Mouse (Mus musculus) small intestine, adult 2 months (tissue): ENCODE data around the gene Zfp335. TPM values are rescaled to one million over a fixed set of nuclear protein-coding genes. Genes with fewer than 3 reads are reported as not detected.

ENCODE experiments used
- H3K27ac ChIP-seq: fragments of 200-500 bp; 2 replicates; pipeline ENCODE4 v1.5.1; 2012; ENCODE audit warnings: low read depth, low read length, control low read depth, inconsistent platforms; ENCODE audit not compliant: insufficient read depth
- H3K27me3 ChIP-seq: fragments of 200-500 bp; 2 replicates; pipeline ENCODE4 v1.6.1; 2012; ENCODE audit warnings: mild to moderate bottlenecking, moderate library complexity, low read length, inconsistent platforms; ENCODE audit not compliant: control insufficient read depth, insufficient read depth
- H3K36me3 ChIP-seq: fragments of 200-500 bp; 2 replicates; pipeline ENCODE4 v1.6.1; 2012; ENCODE audit warnings: mild to moderate bottlenecking, low read length, control low read depth, inconsistent platforms; ENCODE audit not compliant: control insufficient read depth, insufficient read depth
- H3K4me1 ChIP-seq: fragments of 200-500 bp; 2 replicates; pipeline ENCODE4 v1.6.1; 2012; ENCODE audit warnings: low read length, inconsistent platforms, mixed read lengths; ENCODE audit not compliant: control insufficient read depth, insufficient read depth, insufficient read length
- H3K4me3 ChIP-seq: fragments of 200-500 bp; 2 replicates; pipeline ENCODE4 v1.5.1; 2012; ENCODE audit warnings: low read depth, mild to moderate bottlenecking, control low read depth, inconsistent platforms, low read length, moderate library complexity
- CTCF ChIP-seq: fragments of 200-500 bp; IDR thresholded peaks from 2 replicates; pipeline ENCODE4 v1.5.1; 2012; ENCODE audit warnings: low read depth, mild to moderate bottlenecking, control low read depth, inconsistent platforms, low read length, moderate library complexity, mixed read lengths; ENCODE audit not compliant: insufficient replicate concordance, insufficient read length; ENCODE audit errors: extremely low read depth
- POLR2A ChIP-seq: fragments of 200-500 bp; IDR thresholded peaks from 2 replicates; pipeline ENCODE4 v1.6.1; 2012; ENCODE audit warnings: low read depth, mild to moderate bottlenecking, control low read depth, inconsistent platforms, low read length, moderate library complexity
- WGBS: fragments of 180-500 bp; shearing (Covaris S2); methylation state at CpG from one replicate; pipeline ENCODE4 v1.1.7; 2018; 5-methylcytosine and 5-hydroxymethylcytosine counted together
- polyA plus RNA-seq: library from polyadenylated mRNA; depleted of rRNA; stranded (reverse); fragments of >200 nt; gene quantifications from 2 replicates; pipeline ENCODE4 v1.2.3, GENCODE M21; 2012

Zfp335 gene
- polyA plus RNA-seq, 1 experiment: 34.1 TPM

- 38% methylated on average over 11 of the region's 11 CpGs for WGBS
- TF ChIP-seq POLR2A (no peak), CTCF (peak; percentile 83)
- Histone ChIP-seq H3K36me3 (no peaks in the 10 kb centered on the region), H3K4me1 (no peaks in the 10 kb centered on the region), H3K4me3 (no peak overlapping the region), H3K27me3 (no peaks in the 10 kb centered on the region), H3K27ac (no peak overlapping the region)
Measured at GRCm38 (mm10) chr2:164924100-164924857, 12.7 kb upstream of the Zfp335 start.

GRCm38 (mm10) chr2:164923291-164923690 lies 11.7 kb upstream of the Zfp335 start:
- Histone ChIP-seq H3K36me3 (no peaks in the 10 kb centered on the region), H3K4me3 (no peak overlapping the region), H3K27me3 (no peaks in the 10 kb centered on the region), H3K27ac (no peak overlapping the region), H3K4me1 (no peaks in the 10 kb centered on the region)
- 81% methylated on average over 4 of the region's 4 CpGs for WGBS
- TF ChIP-seq CTCF (no peak), POLR2A (no peak)

GRCm38 (mm10) chr2:164921984-164922383 lies 10.4 kb upstream of the Zfp335 start:
- Histone ChIP-seq H3K4me3 (no peak overlapping the region), H3K4me1 (no peaks in the 10 kb centered on the region; the same call in 1 of the 2 replicates)
- 68% methylated on average over 7 of the region's 7 CpGs for WGBS

GRCm38 (mm10) chr2:164918325-164918724 lies 6.8 kb upstream of the Zfp335 start:
- Histone ChIP-seq H3K4me3 (no peak overlapping the region), H3K4me1 (peaks cover 4% of the 10 kb centered on the region; the same call in 1 of the 2 replicates), H3K27ac (no peak overlapping the region), H3K27me3 (no peaks in the 10 kb centered on the region), H3K36me3 (no peaks in the 10 kb centered on the region)
- TF ChIP-seq CTCF (peak; percentile 39; the same call in 1 of the 2 replicates), POLR2A (no peak)
- WGBS: 80% methylated on average over 5 of the region's 5 CpGs

More at GRCm38 (mm10) chr2:164921984-164922383, 10.4 kb upstream of the Zfp335 start:
- Histone ChIP-seq H3K27ac (no peak overlapping the region), H3K36me3 (no peaks in the 10 kb centered on the region), H3K27me3 (no peaks in the 10 kb centered on the region)
- TF ChIP-seq CTCF (no peak), POLR2A (no peak)

- TF ChIP-seq CTCF (no peak), POLR2A (no peak)
- no peak overlapping the region for H3K27ac ChIP-seq
- no peaks in the 10 kb centered on the region for H3K36me3 ChIP-seq
- H3K4me1 ChIP-seq: peaks cover 8% of the 10 kb centered on the region; the same call in 1 of the 2 replicates
- WGBS: 45% methylated on average over 10 of the region's 10 CpGs
- no peaks in the 10 kb centered on the region for H3K27me3 ChIP-seq
- no peak overlapping the region for H3K4me3 ChIP-seq
Measured at GRCm38 (mm10) chr2:164917371-164917770, 5.8 kb upstream of the Zfp335 start.

GRCm38 (mm10) chr2:164916820-164917219 lies 5.3 kb upstream of the Zfp335 start:
- 71% methylated on average over 5 of the region's 5 CpGs for WGBS
- H3K36me3 ChIP-seq: no peaks in the 10 kb centered on the region
- no peaks in the 10 kb centered on the region for H3K27me3 ChIP-seq
- no peak overlapping the region for H3K4me3 ChIP-seq
- no peak overlapping the region for H3K27ac ChIP-seq
- no peak for TF ChIP-seq POLR2A
- TF ChIP-seq CTCF: no peak
- H3K4me1 ChIP-seq: peaks cover 11% of the 10 kb centered on the region; the same call in 1 of the 2 replicates

GRCm38 (mm10) chr2:164913428-164913786 lies 1.9 kb upstream of the Zfp335 start:
- Histone ChIP-seq H3K4me3 (no peak overlapping the region), H3K27me3 (no peaks in the 10 kb centered on the region), H3K4me1 (peaks cover 11% of the 10 kb centered on the region; the same call in 1 of the 2 replicates), H3K27ac (peak overlapping the region; percentile 67), H3K36me3 (peaks cover 10% of the 10 kb centered on the region)
- 39% methylated on average over 2 of the region's 2 CpGs for WGBS
- no peak for TF ChIP-seq CTCF
- TF ChIP-seq POLR2A: no peak
